Mouse (Mus musculus): Measurements from ENCODE around the gene Neurl2. TPM values are rescaled to one million over a fixed set of nuclear protein-coding genes. Genes with fewer than 3 reads are reported as not detected.
"Not testable (repeated sequence)": the region's sequence is repeated elsewhere in the genome, so short reads cannot be mapped to it uniquely, and the experiment has no call there.

Gene Neurl2
- polyA plus RNA-seq, 1 experiment from 2014 or later = 6.8 TPM

- Histone ChIP-seq H3K36me3 (no peaks in the 10 kb centered on the region), H3K9ac (replicated peaks) (peak within 1 kb of the TSS; percentile 50), H3K27me3 (replicated peaks) (peaks cover 51% of the 10 kb centered on the region), H3K4me1 (peaks cover 26% of the 10 kb centered on the region), H3K4me2 (peak within 1 kb of the TSS; percentile 96), H3K9me3 (replicated peaks) (no peaks in the 10 kb centered on the region), H3K27ac (replicated peaks) (peak within 1 kb of the TSS; percentile 69), H3K4me3 (replicated peaks) (peak within 1 kb of the TSS; percentile 50)
- ATAC-seq (ENCODE audit: low FRiP score) = peak; percentile 88
- WGBS = under 1% methylated on average over 47 of the region's 47 CpGs
Measured at GRCm38 (mm10) chr2:164857101-164857821, 24.0 kb upstream of the Neurl2 start, which contains the start of gene Pltp. Gene Pltp, minus strand, starts transcription at chr2:164857711.

- peak overlapping the region; percentile 69; the same call in 1 of the 2 replicates for H3K27ac ChIP-seq (replicated peaks)
- H3K4me3 ChIP-seq (replicated peaks) = peak overlapping the region; percentile 50
- H3K27me3 ChIP-seq (replicated peaks) = peaks cover 51% of the 10 kb centered on the region
- peaks cover 26% of the 10 kb centered on the region for H3K4me1 ChIP-seq
- H3K36me3 ChIP-seq = no peaks in the 10 kb centered on the region
- ATAC-seq (ENCODE audit: low FRiP score) = peak; percentile 19; the same call in 1 of the 2 replicates
- peak overlapping the region; percentile 50 for H3K9ac ChIP-seq (replicated peaks)
- H3K9me3 ChIP-seq (replicated peaks) = no peaks in the 10 kb centered on the region
- peak overlapping the region; percentile 96 for H3K4me2 ChIP-seq
- WGBS = 2% methylated on average over 42 of the region's 42 CpGs
Measured at GRCm38 (mm10) chr2:164856309-164857100, 23.2 kb upstream of the Neurl2 start.

DNA sequence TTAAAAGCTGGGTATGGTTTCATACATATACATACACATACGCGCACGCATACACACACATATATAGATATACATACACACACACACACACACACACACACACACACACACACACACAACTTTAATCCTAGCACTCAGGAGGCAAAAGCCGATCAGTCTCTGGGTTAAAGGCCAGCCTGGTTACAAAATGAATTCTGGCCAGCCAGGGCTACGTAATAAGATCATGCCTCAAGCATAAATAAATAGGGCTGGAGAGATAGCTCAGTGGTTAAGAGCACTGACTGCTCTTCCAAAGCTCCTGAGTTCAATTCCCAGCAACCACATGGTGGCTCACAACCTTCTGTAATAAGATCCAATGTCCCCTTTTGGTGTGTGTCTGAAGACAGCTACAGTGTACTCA lies 22.3 kb upstream of the Neurl2 start:
- not testable (repeated sequence) for H3K36me3 ChIP-seq; H3K9ac ChIP-seq (replicated peaks); ATAC-seq (ENCODE audit: low FRiP score); H3K27ac ChIP-seq (replicated peaks); H3K9me3 ChIP-seq (replicated peaks)
- H3K4me2 ChIP-seq = peak overlapping the region; percentile 96
- peak overlapping the region; percentile 50; the same call in 1 of the 2 replicates for H3K4me3 ChIP-seq (replicated peaks)
- peaks cover 47% of the 10 kb centered on the region for H3K27me3 ChIP-seq (replicated peaks)
- peaks cover 26% of the 10 kb centered on the region for H3K4me1 ChIP-seq
- WGBS = 82% methylated on average over 5 of the region's 5 CpGs

- Histone ChIP-seq H3K4me2 (no peak overlapping the region), H3K4me1 (no peaks in the 10 kb centered on the region), H3K4me3 (replicated peaks) (no peak overlapping the region), H3K36me3 (peaks cover 2% of the 10 kb centered on the region; the same call in 1 of the 2 replicates), H3K9ac (replicated peaks) (no peak overlapping the region), H3K27me3 (replicated peaks) (peaks cover 4% of the 10 kb centered on the region), H3K9me3 (replicated peaks) (no peaks in the 10 kb centered on the region), H3K27ac (replicated peaks) (no peak overlapping the region)
- no peak for ATAC-seq (ENCODE audit: low FRiP score)
- 93% methylated on average over 8 of the region's 8 CpGs for WGBS
Measured at GRCm38 (mm10) chr2:164850061-164850460, 16.8 kb upstream of the Neurl2 start.

DNA sequence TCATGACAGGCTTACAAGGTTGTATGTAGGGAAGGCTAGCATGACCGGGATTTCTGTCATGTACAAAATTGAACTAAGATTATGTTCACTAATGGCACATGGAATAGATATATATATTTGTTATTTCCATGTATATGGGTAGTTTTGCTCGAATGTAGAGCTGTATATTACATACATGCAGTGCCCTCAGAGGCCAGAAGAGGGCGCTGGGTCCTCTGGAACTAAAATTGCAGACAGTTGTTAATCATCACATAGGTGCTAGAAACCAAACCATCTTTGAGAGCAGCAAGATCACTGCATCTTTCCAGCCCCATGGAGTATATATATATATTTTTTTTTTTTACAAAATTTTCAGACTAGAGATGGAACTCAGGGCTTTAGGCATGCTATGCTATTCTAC lies 12.5 kb upstream of the Neurl2 start:
- Histone ChIP-seq H3K4me3 (replicated peaks) (no peak overlapping the region), H3K27me3 (replicated peaks) (no peaks in the 10 kb centered on the region), H3K9me3 (replicated peaks) (no peaks in the 10 kb centered on the region), H3K4me2 (no peak overlapping the region), H3K36me3 (peaks cover 2% of the 10 kb centered on the region; the same call in 1 of the 2 replicates), H3K4me1 (no peaks in the 10 kb centered on the region), H3K9ac (replicated peaks) (no peak overlapping the region), H3K27ac (replicated peaks) (no peak overlapping the region)
- no peak for ATAC-seq (ENCODE audit: low FRiP score)
- 64% methylated on average over 3 of the region's 3 CpGs for WGBS

DNA sequence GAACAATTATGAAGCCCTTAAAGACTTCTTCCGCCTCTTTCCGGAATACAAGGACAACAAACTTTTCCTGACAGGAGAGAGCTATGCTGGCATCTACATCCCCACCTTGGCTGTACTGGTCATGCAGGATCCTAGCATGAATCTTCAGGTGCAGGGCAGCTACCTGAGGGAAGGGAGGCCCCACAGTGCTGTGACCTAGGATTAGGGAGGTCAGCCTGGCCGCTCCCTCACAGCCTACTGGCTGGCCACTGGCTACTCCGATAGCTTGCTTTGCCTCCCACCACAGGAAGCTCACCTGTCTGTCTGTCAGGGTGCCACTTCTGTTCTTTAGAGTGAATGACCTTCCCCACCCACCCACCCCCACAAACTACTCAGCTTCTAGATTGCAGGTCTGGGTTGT lies 1.9 kb upstream of the Neurl2 start:
- Histone ChIP-seq H3K36me3 (peaks cover 14% of the 10 kb centered on the region), H3K4me2 (peak overlapping the region; percentile 93), H3K9me3 (replicated peaks) (no peaks in the 10 kb centered on the region), H3K27ac (replicated peaks) (no peak overlapping the region), H3K9ac (replicated peaks) (no peak overlapping the region), H3K27me3 (replicated peaks) (no peaks in the 10 kb centered on the region), H3K4me1 (peaks cover 26% of the 10 kb centered on the region), H3K4me3 (replicated peaks) (no peak overlapping the region)
- no peak for ATAC-seq (ENCODE audit: low FRiP score)
- 98% methylated on average over 4 of the region's 4 CpGs for WGBS

- peaks cover 26% of the 10 kb centered on the region for H3K4me1 ChIP-seq
- WGBS = 44% methylated on average over 8 of the region's 8 CpGs
- H3K9me3 ChIP-seq (replicated peaks) = no peaks in the 10 kb centered on the region
- peak overlapping the region; percentile 78 for H3K4me3 ChIP-seq (replicated peaks)
- peak overlapping the region; percentile 93 for H3K4me2 ChIP-seq
- peak overlapping the region; percentile 78; the same call in 1 of the 2 replicates for H3K9ac ChIP-seq (replicated peaks)
- H3K27ac ChIP-seq (replicated peaks) = peak overlapping the region; percentile 85; the same call in 1 of the 2 replicates
- no peak for ATAC-seq (ENCODE audit: low FRiP score)
- H3K27me3 ChIP-seq (replicated peaks) = no peaks in the 10 kb centered on the region
- peaks cover 8% of the 10 kb centered on the region for H3K36me3 ChIP-seq
Measured at GRCm38 (mm10) chr2:164834531-164834930, 1.3 kb upstream of the Neurl2 start.

DNA sequence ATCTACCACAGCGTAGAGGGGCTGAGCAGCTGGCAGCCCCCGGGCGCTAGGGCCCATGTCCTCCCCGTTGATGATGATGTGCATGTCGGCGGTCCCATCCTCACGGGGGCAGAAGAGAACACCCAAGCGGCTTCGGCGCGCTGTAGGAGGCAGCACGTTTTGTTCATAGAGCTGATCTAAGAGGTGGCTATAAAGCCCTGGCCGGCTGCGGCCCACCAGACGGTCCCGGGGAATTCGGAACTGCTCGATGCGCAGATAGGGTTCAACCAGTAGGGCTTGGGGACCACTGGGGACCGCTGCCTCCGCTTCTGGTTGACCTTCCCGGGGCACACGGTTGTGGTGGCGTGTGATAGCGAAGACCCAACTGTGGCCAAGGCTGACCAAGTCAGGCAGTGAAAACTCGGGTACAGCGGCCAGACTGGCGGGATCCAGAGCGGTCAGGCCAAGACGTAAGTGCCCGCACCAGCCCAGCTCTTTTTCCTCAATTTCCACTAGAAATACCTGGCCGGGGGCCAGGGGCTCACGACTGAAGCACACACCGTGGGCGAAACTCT lies 431 bp downstream of the Neurl2 start, which contains the start of gene Ctsa:
Gene Ctsa (plus strand): TSS at position 126 of the 554 bp plus-strand sequence.
- ATAC-seq (ENCODE audit: low FRiP score) = peak; percentile 68
- Histone ChIP-seq H3K27ac (replicated peaks) (peak within 1 kb of the TSS; percentile 85), H3K27me3 (replicated peaks) (no peaks in the 10 kb centered on the region), H3K4me3 (replicated peaks) (peak within 1 kb of the TSS; percentile 78), H3K36me3 (peaks cover 16% of the 10 kb centered on the region), H3K4me1 (peaks cover 26% of the 10 kb centered on the region), H3K4me2 (peak within 1 kb of the TSS; percentile 93), H3K9me3 (replicated peaks) (no peaks in the 10 kb centered on the region), H3K9ac (replicated peaks) (peak within 1 kb of the TSS; percentile 78)
- under 1% methylated on average over 35 of the region's 35 CpGs for WGBS

DNA sequence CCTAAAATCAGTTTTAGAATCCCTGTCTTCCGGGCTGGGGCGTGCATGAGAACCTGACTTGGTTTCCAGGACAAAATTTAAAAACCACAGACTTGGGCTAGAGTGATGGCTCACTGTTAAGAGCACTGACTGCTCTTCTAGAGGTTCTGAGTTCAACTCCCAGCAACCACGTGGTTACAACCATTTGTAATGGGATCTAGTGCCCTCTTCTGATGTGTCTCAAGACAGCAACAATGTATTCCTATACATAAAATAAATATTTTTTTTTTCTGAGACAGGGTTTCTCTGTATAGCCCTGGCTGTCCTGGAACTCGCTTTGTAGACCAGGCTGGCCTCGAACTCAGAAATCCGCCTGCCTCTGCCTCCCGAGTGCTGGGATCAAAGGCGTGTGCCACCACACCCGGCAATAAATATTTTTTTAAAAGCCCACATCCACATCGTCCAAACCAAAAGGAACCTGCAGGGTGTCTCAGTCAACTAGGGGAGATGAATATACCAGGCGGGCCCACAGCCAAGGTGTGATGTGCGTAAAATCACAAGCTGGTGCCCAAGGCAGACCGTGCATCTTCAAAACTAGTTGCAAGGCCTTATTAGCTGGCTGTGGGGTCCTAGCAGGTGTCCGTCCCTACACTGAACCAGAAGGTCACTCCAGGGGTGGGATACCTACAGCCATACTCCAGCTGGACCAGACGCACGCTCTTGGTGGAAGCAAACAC lies 1.1 kb downstream of the Neurl2 start:
- peak; percentile 9; the same call in 1 of the 2 replicates for ATAC-seq (ENCODE audit: low FRiP score)
- H3K36me3 ChIP-seq = peaks cover 22% of the 10 kb centered on the region; the same call in 1 of the 2 replicates
- H3K4me3 ChIP-seq (replicated peaks) = peak overlapping the region; percentile 78
- peak overlapping the region; percentile 78 for H3K9ac ChIP-seq (replicated peaks)
- peak overlapping the region; percentile 85 for H3K27ac ChIP-seq (replicated peaks)
- 57% methylated on average over 16 of the region's 16 CpGs for WGBS
- peaks cover 32% of the 10 kb centered on the region for H3K4me1 ChIP-seq
- H3K9me3 ChIP-seq (replicated peaks) = no peaks in the 10 kb centered on the region
- H3K27me3 ChIP-seq (replicated peaks) = no peaks in the 10 kb centered on the region
- peak overlapping the region; percentile 93 for H3K4me2 ChIP-seq

GRCm38 (mm10) chr2:164831029-164831428 lies 2.2 kb downstream of the Neurl2 start:
- Histone ChIP-seq H3K9ac (replicated peaks) (no peak overlapping the region), H3K27me3 (replicated peaks) (no peaks in the 10 kb centered on the region), H3K9me3 (replicated peaks) (no peaks in the 10 kb centered on the region), H3K4me2 (no peak overlapping the region), H3K4me3 (replicated peaks) (no peak overlapping the region), H3K27ac (replicated peaks) (no peak overlapping the region), H3K4me1 (peaks cover 37% of the 10 kb centered on the region), H3K36me3 (peaks cover 31% of the 10 kb centered on the region)
- no peak for ATAC-seq (ENCODE audit: low FRiP score)
- WGBS = 91% methylated on average over 10 of the region's 10 CpGs

DNA sequence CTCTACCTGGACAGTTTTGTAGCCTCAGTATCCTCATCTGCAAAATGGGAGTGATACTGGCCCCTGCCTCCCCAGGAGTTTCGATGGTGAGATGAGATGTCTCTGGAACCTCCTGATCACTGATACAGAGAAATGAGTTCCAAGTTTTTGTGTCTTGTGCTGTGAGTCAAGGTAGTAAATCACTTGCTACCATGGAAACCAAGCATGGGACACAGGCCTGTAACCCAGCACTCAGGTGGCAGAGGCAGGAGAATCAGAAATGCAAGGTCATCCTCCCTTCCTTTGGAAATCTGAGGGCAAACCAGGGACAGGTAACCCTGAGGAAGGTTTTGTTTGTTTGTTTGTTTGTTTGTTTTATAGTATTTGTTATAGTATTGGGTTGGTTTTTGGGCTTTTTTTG lies 4.2 kb downstream of the Neurl2 start:
- H3K9me3 ChIP-seq (replicated peaks) = no peaks in the 10 kb centered on the region
- H3K4me1 ChIP-seq = peaks cover 29% of the 10 kb centered on the region
- no peak overlapping the region for H3K27ac ChIP-seq (replicated peaks)
- peaks cover 46% of the 10 kb centered on the region for H3K36me3 ChIP-seq
- no peak overlapping the region for H3K4me2 ChIP-seq
- no peaks in the 10 kb centered on the region for H3K27me3 ChIP-seq (replicated peaks)
- 92% methylated on average over 1 of the region's 1 CpGs for WGBS
- no peak overlapping the region for H3K4me3 ChIP-seq (replicated peaks)
- H3K9ac ChIP-seq (replicated peaks) = no peak overlapping the region
- ATAC-seq (ENCODE audit: low FRiP score) = no peak
